Mouse (Mus musculus) ES-Bruce4 (cell line): ENCODE data around the gene Ston2.

Source experiments
- CTCF ChIP-seq: IDR thresholded peaks from one replicate; pipeline ENCODE4 v1.8.1; 2011; ENCODE audit warnings: low read depth, low read length
- EP300 ChIP-seq: IDR thresholded peaks from 2 replicates; pipeline ENCODE4 v1.6.1; 2011; ENCODE audit warnings: low read depth, low read length; ENCODE audit not compliant: insufficient read depth
- POLR2A ChIP-seq: IDR thresholded peaks from one replicate; pipeline ENCODE4 v1.8.1; 2011; ENCODE audit warnings: low read length; ENCODE audit not compliant: insufficient read depth

DNA sequence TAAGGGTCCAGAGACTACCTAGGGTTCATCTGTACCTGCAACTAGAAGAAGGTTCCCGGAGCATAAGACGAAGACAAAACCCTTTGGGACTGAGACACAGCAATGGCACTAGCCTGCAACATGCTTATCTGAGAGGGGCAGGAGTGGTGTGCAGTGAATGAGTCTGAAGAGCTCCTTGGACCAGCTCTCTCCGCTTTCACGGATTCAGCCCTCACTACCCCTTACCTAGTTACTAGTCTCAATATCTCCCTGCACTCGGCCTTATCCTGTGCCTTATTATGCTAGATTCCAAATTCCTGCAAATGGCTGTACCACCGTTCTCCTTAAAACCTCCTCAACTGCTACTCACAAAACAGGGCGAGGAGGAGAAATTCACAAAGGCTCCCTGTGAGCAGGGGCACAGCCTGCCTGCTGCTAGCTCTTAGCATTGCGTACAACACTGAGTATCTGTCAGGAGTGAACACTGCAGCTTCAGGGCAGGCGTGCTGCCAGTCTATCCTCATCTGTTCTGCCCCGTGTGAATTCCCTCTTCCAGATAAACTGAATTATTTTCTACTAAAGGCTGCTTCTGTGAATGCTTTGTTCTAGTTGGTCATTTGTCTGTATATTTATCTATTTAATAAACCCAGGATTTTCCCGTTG lies 38.5 kb downstream of the Ston2 start:
- no peak for TF ChIP-seq CTCF
- no peak for TF ChIP-seq EP300
- TF ChIP-seq POLR2A, result no peak
